Mouse (Mus musculus) retina, embryonic 14.5 days (tissue): Measurements from ENCODE around the gene Snx30.

Source experiments
- DNase-seq: peaks from one replicate; pipeline ENCODE4 v3.0.0-alpha.2; 2015; ENCODE audit warnings: low spot score

Gene Snx30

DNA sequence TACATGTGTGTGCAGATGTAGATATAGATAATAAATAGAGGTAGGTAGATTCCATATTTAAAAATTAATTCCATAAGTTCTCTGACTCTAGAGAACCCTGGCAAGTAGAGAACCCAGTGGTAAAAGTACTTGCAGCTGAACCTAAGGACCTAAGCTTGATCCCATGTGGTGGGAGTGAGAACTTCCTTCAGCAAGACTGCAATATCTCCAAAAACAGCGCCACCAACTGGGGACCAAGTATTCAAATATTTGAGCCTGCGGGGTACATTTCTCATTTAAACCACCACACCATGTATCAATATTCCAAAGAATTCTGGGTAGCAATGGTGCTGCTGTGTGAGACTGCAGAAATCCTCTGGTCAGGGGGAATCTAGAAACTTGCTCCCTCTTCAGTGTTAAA lies 11.5 kb upstream of the Snx30 start:
- no peak for DNase-seq

DNA sequence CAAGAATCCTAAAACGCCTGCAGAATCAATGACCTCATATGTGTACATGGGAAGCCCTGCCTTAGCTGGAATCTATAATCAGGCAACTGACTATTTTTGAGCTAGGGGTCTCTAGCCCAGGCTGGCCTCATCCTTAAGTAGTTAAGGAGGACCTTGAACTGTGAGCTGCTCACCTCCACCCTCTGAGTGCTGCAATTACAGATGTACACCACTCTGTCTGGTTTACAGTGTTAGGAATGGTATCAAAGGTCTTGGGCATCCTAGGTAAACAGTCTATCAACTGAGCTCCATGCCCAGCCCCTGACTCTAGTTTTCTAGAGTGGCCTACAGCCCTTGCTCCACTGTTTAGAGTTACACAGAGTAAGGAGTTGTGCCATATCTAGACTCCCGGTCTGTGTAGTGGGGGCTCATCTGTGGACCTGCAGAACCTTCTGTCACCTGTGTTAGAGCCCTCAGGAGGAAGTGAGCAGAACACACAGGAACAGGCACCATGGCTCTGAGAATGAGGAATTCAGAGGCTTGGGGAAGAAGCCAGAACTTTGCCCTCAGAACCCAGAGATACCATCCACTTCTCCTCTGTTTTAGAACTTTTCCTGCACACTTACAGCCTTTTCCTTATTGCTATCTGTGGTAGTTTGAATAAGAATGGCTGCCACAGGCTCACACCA lies 9.7 kb upstream of the Snx30 start:
- no peak for DNase-seq

DNA sequence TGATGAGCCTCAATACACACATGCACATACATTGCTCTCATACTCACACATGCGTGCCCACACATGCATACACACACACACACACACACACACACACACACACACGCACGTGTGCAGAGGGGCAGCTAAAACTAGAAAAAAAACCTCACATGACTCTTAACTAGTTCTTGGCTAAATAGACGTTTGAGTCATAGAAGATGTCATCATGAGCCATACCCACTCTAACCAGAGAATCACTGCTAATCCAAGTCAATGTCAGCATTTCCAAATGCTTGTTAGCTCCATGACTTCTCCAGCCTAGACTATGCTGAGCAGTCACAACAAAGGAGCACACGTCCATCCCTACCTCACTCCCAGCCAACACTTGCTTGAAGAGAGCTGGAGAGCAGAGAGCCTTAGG lies 5.5 kb upstream of the Snx30 start:
- no peak for DNase-seq

- no peak for DNase-seq
These were observed 4.2 kb upstream of the Snx30 start, which contains the start of gene Inip for GRCm38 (mm10) chr4:59801489-59801888. Gene Inip (minus strand): TSS chr4:59801589.

- DNase-seq, result no peak
These were observed 3.5 kb upstream of the Snx30 start for GRCm38 (mm10) chr4:59802107-59802506.

GRCm38 (mm10) chr4:59802792-59803191 lies 2.8 kb upstream of the Snx30 start:
- DNase-seq, result no peak

GRCm38 (mm10) chr4:59803358-59803757 lies 2.3 kb upstream of the Snx30 start:
- DNase-seq, result no peak

DNA sequence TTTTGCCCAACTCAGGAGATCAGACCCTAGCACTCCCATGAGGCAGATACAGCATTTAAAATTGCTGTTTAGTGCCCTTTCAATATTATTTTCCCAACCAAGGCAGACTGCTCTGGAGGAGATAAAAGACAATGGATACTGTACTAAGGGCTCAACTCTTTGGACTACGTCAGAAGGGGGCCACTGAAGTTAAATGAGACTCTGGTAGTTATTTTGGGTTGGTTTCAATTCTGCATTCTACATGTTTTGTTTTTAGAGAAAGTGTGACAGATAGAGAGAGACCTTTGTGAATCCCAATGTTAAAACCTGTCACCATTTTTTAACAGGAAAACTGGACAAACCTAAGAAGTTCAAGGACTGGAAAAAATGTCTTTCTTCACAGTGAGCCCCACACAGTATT lies 886 bp upstream of the Snx30 start:
- DNase-seq, result no peak

- DNase-seq, result peak; percentile 63
These were observed 583 bp downstream of the Snx30 start for GRCm38 (mm10) chr4:59805968-59806878.

DNA sequence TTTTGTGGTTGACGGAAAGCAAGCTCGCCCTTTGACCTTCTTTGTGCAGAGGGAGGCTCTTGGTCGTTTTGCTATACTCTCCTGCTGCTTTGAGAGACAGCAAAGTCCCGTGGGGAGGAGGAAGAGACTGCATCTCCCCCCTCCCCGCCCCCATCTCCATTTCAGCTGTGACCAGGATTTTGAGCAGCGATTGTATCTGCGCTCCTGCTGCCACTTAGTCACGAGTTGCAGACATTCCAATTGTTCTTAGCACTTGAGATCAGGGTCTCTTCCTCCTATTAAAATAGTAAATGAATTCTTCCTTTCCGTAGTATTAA lies 1.2 kb downstream of the Snx30 start:
- no peak for DNase-seq

DNA sequence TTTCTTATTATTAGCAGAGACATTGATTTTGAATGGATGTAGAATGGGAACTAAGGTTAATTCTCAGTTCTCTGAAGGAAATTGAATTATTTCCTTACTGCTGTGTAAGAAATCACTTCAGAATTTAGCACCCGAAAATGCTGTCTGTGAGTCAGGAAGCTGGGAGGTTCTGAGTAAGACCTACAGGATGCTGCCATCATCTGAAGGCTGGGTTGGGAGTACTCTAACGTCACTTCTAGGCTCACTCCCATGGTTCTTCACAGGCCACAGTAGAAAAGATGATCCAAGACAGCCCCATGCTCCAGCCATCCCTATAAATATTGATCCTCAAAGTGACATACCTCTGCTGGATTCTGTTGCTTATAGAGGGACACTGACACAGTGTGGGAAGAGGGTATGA lies 1.9 kb downstream of the Snx30 start:
- no peak for DNase-seq

DNA sequence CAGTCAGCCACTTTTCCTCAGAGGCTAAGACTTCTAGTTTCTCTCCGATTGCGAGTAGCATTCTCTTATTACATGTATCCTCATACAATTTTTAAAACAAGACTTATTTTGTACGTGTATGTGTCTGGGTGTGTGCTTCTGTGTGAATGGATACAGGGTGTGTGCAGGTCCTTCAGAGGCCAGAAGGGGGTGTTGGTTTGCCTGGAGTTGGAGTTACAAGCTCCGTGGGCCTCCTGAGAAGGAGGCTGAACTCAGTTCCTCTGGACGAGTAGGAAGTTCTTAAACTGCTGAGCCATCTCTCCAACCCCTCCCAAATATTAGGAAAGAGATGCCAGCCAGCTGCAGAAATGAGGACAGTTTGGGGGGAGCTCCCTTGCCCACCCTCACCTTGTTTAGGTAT lies 2.8 kb downstream of the Snx30 start:
- DNase-seq, result no peak

DNA sequence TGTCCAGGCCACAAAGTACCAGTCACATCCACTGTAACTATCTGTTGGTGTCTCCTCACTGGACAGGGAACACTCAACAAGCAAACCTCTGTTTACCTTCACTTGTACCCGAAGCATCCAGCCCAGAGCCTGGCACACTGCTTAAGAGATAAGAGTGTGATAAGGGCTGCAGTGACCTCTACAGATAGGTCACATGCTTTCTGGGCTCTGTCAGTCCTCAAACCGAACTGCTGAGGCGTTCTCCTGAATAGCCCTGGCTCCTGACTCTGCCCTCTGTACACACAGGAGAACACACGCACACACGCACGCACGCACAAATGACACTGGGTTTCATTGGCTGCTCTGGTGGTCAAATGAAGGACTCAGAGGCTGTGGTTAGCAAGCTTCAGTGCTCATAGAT lies 8.5 kb downstream of the Snx30 start:
- no peak for DNase-seq

GRCm38 (mm10) chr4:59815121-59815810 lies 9.6 kb downstream of the Snx30 start:
- DNase-seq, result no peak

DNA sequence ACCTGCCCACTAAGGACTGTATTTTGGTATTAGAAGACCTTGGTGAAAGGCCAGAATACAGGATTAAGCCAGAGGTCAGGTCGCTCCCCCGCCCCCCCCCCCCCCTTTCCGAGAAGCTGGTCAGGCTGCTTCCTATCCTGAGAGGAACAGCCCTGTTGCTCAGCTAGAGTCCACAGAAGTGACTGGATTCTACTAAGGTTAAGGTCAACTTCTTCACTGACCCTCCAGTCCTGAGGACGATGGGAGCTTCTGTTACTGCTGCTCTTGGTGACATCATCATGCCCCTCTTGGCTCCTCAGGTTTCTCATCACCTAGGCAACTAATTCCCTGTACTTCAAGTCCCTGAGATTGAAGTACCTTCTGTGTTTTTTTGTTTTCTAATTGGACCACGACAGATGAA lies 10.4 kb downstream of the Snx30 start:
- DNase-seq, result no peak

- DNase-seq, result no peak
These were observed 10.8 kb downstream of the Snx30 start for GRCm38 (mm10) chr4:59816477-59816876.

- no peak for DNase-seq
These were observed 12.2 kb downstream of the Snx30 start for GRCm38 (mm10) chr4:59817790-59818189.

GRCm38 (mm10) chr4:59818498-59818897 lies 12.9 kb downstream of the Snx30 start:
- no peak for DNase-seq

DNA sequence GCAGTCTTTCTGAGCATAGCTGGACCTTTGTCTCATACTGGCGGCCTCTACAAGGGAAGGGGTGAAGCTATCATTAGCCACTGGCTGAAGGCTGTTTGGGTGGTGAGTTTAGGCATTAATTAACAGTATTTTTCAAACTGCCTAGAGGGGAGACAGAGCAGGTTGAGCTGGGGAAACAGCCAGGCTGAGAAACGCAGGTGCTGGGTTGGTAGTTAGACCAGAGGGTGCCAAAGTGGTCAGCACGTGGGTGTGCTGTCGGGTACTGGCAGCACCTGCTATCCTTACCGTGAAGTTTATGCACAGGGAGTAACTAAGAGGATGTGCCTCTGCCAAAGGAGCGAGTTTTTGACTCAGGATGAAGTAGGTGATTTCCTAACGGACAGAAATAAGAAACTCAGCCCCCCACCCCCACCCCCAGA lies 13.4 kb downstream of the Snx30 start:
- peak; percentile 30 for DNase-seq

GRCm38 (mm10) chr4:59819477-59820022 lies 13.9 kb downstream of the Snx30 start:
- peak; percentile 69 for DNase-seq

DNA sequence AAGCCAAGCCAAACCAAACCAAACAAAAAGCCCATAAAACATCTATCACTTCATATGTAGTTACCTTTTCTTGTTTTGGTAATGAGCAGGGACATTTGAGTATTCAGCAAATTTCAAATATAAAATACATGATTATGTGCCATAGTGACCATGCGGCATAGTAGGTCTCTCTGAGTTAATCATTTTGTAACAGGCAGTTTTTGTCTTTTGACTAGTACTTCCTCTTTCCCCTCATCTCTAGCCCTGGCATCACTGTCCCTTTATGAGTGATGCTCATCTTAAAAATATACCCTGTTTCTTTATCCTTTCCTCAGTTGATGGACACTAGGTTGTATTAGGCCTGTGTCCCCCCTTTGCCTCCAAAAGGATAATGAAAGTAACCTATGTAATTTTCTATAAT lies 15.9 kb downstream of the Snx30 start:
- no peak for DNase-seq

GRCm38 (mm10) chr4:59822119-59822518 lies 16.5 kb downstream of the Snx30 start:
- no peak for DNase-seq

- no peak for DNase-seq
These were observed 17.8 kb downstream of the Snx30 start for GRCm38 (mm10) chr4:59823470-59823869.
